Mouse (Mus musculus) adrenal gland, postnatal 36 days (tissue): Measurements from ENCODE around the gene Tmem150a. TPM values are rescaled to one million over a fixed set of nuclear protein-coding genes. Genes with fewer than 3 reads are reported as not detected.
A peak's percentile ranks its signal among the peaks of the same experiment; 100 is the strongest.

Source experiments
- DNase-seq, 2 experiments: peaks; one replicate each; pipeline ENCODE4 v3.0.0; 2021; ENCODE audit warnings: mixed read lengths in 1 of 2
- total RNA-seq, 2 experiments: library from RNA; stranded (reverse); gene quantifications; 2 replicates each; pipeline ENCODE4 v1.2.3; 2021

Gene Tmem150a
- total RNA-seq, 2 experiments from 2014 or later: 19.5 to 22.5 TPM

- no peak for DNase-seq
Observed at GRCm38 (mm10) chr6:72399967-72400366, 44.7 kb downstream of the Tmem150a start.

GRCm38 (mm10) chr6:72401875-72402274, 46.6 kb downstream of the Tmem150a start:
- peak; percentile 80 to 82 for DNase-seq

GRCm38 (mm10) chr6:72405356-72405755, 50.1 kb downstream of the Tmem150a start:
- DNase-seq: no peak

- peak; percentile 85 to 90 for DNase-seq
Observed at GRCm38 (mm10) chr6:72407119-72407518, 51.9 kb downstream of the Tmem150a start.

Other genes starting within 250 kb of the Tmem150a start
- gene Atoh8, start 119.9 kb upstream of the Tmem150a start, total RNA-seq: 1 to 10 TPM; 3.1 to 3.2 TPM
- gene Sftpb, start 50.8 kb upstream of the Tmem150a start, total RNA-seq: not detected
- gene Usp39, start 10.3 kb upstream of the Tmem150a start, total RNA-seq: 10 to 100 TPM; 29.5 to 35.1 TPM
- 10 to 100 TPM; 24.1 to 30.5 TPM for gene 0610030E20Rik, start 8.1 kb upstream of the Tmem150a start, total RNA-seq
- gene Rnf181, start 11.5 kb downstream of the Tmem150a start, total RNA-seq: 100 to 1,000 TPM; 258 to 471 TPM
- gene Vamp5, start 25.0 kb downstream of the Tmem150a start, total RNA-seq: 10 to 100 TPM; 35.1 to 38.5 TPM
- 100 to 1,000 TPM; 104 to 156 TPM for gene Vamp8, start 35.3 kb downstream of the Tmem150a start, total RNA-seq
- gene Ggcx, start 58.9 kb downstream of the Tmem150a start, total RNA-seq: 10 to 100 TPM; 49.4 to 69.6 TPM
- 100 to 1,000 TPM; 227 to 350 TPM for gene Mat2a, start 84.1 kb downstream of the Tmem150a start, total RNA-seq
- under 1 TPM in 1 of 2 experiments, not detected in 1; 0.40 TPM for gene Sh2d6, start 166.3 kb downstream of the Tmem150a start, total RNA-seq
- gene Capg, start 188.9 kb downstream of the Tmem150a start, total RNA-seq: 10 to 100 TPM; 41.3 to 45.5 TPM
- 10 to 100 TPM; 16.0 to 17.4 TPM for gene Elmod3, start 243.0 kb downstream of the Tmem150a start, total RNA-seq
- gene Retsat, start 243.0 kb downstream of the Tmem150a start, total RNA-seq: 100 to 1,000 TPM; 295 to 376 TPM